Mouse (Mus musculus): Measurements from ENCODE around the gene Ephb2.

DNA sequence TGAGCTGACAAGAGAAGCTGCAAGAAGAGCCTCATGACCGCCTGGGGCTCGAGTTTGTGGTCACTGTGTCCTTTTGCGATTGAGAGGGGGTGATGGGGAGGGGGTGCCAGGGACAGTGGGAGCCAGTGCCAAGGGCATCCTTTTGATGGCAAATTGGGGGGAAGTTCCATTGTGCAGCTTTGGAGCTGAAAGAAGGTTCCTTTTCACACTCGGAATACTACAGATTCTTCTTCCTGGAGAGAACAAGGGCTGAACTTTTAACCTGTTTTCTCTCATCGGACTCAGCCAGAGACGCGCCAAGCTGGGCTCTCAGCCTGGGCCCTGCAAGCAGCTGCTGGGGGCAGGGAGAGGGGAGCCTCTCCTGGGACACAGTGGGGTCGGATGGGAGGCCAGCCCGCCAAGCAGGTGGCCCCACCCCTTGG is 59.3 kb downstream of the Ephb2 start:
- TF ChIP-seq EP300 (IDR thresholded peaks at IDR 0.05; ENCODE audit: insufficient read depth, low read depth, low read length) (peak; percentile 69; the same call in 1 of the 2 replicates), POLR2A (IDR thresholded peaks at IDR 0.05; ENCODE audit: insufficient read depth, low read length) (no peak), CTCF (IDR thresholded peaks at IDR 0.05; ENCODE audit: low read depth, low read length) (no peak)
